Mouse (Mus musculus) cortical plate, adult 2 months (tissue): ENCODE results near the gene Rab25. TPM values are rescaled to one million over a fixed set of nuclear protein-coding genes. Genes with fewer than 3 reads are reported as not detected.

Source experiments
- H3K27ac ChIP-seq: fragments of 200-500 bp; 2 replicates; pipeline ENCODE4 v1.5.1; 2012; ENCODE audit warnings: low read length, control low read depth, inconsistent platforms; ENCODE audit not compliant: insufficient read depth
- H3K4me1 ChIP-seq: fragments of 200-500 bp; 2 replicates; pipeline ENCODE4 v1.6.1; 2011; ENCODE audit warnings: low read length; ENCODE audit not compliant: control insufficient read depth, insufficient read depth
- H3K4me3 ChIP-seq: fragments of 200-500 bp; 2 replicates; pipeline ENCODE4 v1.5.1; 2011; ENCODE audit warnings: mild to moderate bottlenecking, low read length, control low read depth; ENCODE audit not compliant: insufficient read depth
- CTCF ChIP-seq: fragments of 200-500 bp; IDR thresholded peaks from 2 replicates; pipeline ENCODE4 v1.5.1; 2011; ENCODE audit warnings: mild to moderate bottlenecking, control low read depth, low read length; ENCODE audit not compliant: insufficient read depth; ENCODE audit errors: extremely low read depth
- POLR2A ChIP-seq: fragments of 200-500 bp; IDR thresholded peaks from 2 replicates; pipeline ENCODE4 v1.6.1; 2011; ENCODE audit warnings: mild to moderate bottlenecking, low read length, control low read depth; ENCODE audit not compliant: insufficient read depth; ENCODE audit errors: extremely low read depth
- polyA plus RNA-seq: library from polyadenylated mRNA; depleted of rRNA; stranded (reverse); fragments of >200 nt; gene quantifications from 2 replicates; pipeline ENCODE4 v1.2.3, GENCODE M21; 2012

Gene Rab25
- polyA plus RNA-seq, 1 experiment = 0.13 TPM

GRCm38 (mm10) chr3:88509250-88509649, 38.9 kb downstream of the Rab25 start:
- peak overlapping the region; percentile 40; the same call in 1 of the 2 replicates for H3K4me3 ChIP-seq
- H3K27ac ChIP-seq = no peak overlapping the region; the same call in 1 of the 2 replicates
- H3K4me1 ChIP-seq = no peaks in the 10 kb centered on the region
- TF ChIP-seq CTCF (no peak), POLR2A (no peak)

DNA sequence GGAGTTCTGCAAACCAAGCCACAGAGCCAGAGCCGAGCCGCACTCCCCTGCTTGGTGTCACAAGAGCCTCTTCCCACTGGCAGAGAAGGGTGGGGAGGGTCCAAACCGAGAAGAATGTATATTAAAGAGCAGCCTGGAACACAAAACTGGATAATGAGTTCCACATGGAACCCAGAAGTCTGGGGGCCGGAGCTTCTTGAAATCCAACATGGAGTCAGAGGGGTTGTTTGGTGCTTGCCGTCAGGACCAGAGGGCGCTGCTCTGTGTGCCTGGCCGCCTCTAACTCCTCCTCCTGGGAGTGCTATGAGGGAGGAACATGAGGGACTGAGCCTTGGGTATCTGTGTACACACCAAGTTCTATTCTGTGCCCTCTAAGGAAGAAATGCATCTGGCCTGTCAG, 42.3 kb downstream of the Rab25 start:
- Histone ChIP-seq H3K4me3 (no peak overlapping the region), H3K27ac (no peak overlapping the region), H3K4me1 (peaks cover 2% of the 10 kb centered on the region; the same call in 1 of the 2 replicates)
- no peak for TF ChIP-seq POLR2A
- no peak for TF ChIP-seq CTCF

DNA sequence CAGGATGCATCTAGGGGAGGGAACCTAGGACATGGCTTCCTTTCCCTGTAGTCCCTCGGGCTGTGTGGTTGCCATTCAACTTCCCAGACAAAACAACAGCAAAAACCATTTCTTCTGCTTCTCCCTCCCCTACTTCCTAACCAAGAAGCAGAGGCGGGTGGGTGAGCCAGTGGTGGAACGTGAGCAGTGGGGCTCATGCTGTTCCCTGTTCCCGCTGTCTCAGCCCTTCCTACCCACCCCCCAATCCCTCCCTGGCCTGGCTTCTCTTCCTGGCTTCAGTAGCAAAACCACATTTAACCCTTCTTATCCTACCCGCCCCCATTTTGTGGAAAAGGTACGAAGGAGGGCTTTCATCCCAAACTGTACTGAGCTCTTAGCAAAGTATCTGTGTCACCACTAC, 43.0 kb downstream of the Rab25 start:
- H3K4me1 ChIP-seq = peaks cover 2% of the 10 kb centered on the region; the same call in 1 of the 2 replicates
- no peak overlapping the region for H3K4me3 ChIP-seq
- H3K27ac ChIP-seq = no peak overlapping the region
- TF ChIP-seq CTCF (no peak), POLR2A (no peak)

DNA sequence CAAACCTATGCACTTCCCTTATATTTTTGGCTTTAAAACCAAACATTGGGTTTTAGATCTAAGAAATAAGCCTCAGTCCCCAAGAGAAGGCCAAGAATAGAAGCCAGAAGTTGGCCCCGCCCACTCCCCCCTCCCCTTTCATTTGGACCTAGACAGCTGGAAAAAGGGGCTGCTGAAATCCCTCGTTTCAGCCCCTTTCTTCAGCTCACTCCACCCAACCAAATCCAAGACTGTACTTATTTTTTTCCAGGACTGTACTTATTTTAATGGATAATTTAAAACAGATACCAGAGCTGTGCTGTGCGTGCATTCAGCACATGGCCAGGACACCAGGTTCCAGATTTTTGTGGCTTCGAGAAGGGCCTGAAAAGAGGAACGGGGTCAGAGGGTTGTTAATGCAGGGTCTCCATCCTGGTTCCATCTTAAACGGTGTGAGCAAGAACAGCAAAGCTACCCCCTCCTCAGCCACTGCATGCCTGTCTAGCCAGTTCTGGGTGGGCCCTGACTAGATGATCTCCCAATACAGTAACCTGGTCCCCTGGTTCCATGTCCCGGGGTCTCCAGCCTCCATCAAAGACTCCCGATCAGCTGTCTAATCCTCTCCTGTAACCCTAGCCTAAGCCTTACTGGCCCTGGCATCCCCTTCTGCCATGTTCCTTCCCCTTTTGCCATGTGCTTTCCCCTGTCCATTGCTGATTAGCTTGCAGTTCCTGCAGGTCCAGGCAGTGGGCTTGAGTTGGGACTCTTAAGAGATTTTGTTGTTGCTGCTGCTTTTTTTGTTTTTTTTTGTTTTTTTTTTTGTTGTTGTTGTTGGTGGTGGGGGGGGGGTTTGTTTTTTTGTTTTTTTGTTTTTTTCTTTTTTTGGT, 44.0 kb downstream of the Rab25 start:
- no peak overlapping the region for H3K27ac ChIP-seq
- peaks cover 2% of the 10 kb centered on the region; the same call in 1 of the 2 replicates for H3K4me1 ChIP-seq
- TF ChIP-seq CTCF (no peak), POLR2A (no peak)
- H3K4me3 ChIP-seq = no peak overlapping the region

- no peak overlapping the region for H3K27ac ChIP-seq
- H3K4me1 ChIP-seq = peaks cover 2% of the 10 kb centered on the region; the same call in 1 of the 2 replicates
- TF ChIP-seq POLR2A (no peak), CTCF (no peak)
- peak overlapping the region; percentile 89 for H3K4me3 ChIP-seq
Observed at GRCm38 (mm10) chr3:88503505-88503863, 44.6 kb downstream of the Rab25 start.

GRCm38 (mm10) chr3:88502641-88503504, 45.2 kb downstream of the Rab25 start:
- peak overlapping the region; percentile 79 for H3K27ac ChIP-seq
- TF ChIP-seq POLR2A (peak; percentile 100), CTCF (no peak)
- H3K4me3 ChIP-seq = peak overlapping the region; percentile 89
- peaks cover 2% of the 10 kb centered on the region for H3K4me1 ChIP-seq

DNA sequence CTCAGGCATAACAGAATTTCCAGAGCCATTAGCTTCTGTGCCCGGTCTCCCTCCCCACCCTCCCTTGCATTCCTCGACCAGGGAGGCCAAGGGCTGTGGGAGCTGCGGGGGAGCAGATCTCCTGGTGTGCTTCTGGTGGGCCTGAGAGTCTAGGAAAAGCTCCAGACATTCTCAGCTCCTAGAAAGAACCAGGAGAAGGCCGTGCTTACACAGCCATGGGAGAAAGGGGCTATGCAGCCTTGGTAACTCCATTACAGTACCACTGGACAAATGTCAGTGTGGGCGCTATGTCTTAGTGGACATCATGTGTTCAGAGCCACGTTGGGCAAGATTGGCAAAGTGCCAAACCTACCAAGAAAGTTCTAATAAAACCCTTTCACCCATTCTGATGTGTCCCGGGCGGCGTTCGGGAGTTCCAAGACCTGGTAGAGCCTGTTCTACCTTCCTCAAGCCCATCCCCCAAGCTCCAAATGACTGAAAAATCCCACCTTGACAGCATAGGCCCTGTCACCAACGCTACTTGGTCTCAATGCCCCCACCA, 46.0 kb downstream of the Rab25 start:
- peaks cover 2% of the 10 kb centered on the region for H3K4me1 ChIP-seq
- peak overlapping the region; percentile 65 for H3K27ac ChIP-seq
- peak overlapping the region; percentile 89 for H3K4me3 ChIP-seq
- no peak for TF ChIP-seq CTCF

DNA sequence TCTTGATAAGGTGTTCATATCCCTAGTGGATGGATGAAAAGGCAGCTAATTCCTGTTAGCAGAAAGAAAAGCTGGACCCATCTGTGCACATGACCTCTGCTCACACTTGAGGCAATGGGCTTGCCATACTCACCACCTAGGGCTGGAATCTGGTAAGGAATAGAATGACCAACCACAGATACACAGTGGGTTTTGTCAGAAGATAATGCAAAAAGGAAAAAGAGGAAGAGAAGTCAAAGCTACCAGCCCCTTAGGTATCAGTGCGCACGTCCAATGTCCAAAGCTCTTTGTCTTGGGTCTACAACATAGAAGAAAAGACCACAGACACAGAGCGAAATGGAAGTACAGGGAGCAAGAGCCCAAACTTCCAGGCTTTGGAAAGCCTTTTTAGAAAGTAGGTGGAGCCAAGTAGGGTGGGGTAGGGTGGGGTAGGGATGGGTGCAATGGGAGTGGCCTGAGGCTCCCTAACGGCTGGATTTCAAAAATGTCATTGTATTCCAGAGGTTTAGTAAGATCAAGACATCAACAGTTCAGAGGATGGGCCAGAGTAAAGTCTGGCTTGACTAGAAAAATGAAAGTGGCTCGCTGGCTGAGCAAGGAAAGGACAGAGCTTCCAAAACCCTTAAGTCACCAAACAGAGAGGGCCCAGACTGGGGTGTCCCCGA, 46.6 kb downstream of the Rab25 start:
- peaks cover 2% of the 10 kb centered on the region for H3K4me1 ChIP-seq
- no peak for TF ChIP-seq POLR2A
- no peak for TF ChIP-seq CTCF
- peak overlapping the region; percentile 65; the same call in 1 of the 2 replicates for H3K27ac ChIP-seq
- H3K4me3 ChIP-seq = peak overlapping the region; percentile 89
